Mouse (Mus musculus) liver, embryonic 14.5 days (tissue): ENCODE measurements at regions not wholly inside any gene's neighbourhood (a gene's known extent, or its start where the extent isn't known, plus 50 kb on each side); places are given as distances from the start of the nearest gene placed in this dataset.

Source experiments
- CTCF ChIP-seq: IDR thresholded peaks from 2 replicates; pipeline ENCODE4 v1.5.1; 2016; ENCODE audit warnings: antibody characterized with exemption, low read depth, control low read depth
- EP300 ChIP-seq: IDR thresholded peaks from 2 replicates; pipeline ENCODE4 v1.6.1; 2016; ENCODE audit warnings: antibody characterized with exemption, low read depth

GRCm38 (mm10) chr16:51118365-51118764 is 527.4 kb upstream of the Ccdc54 start:
- TF ChIP-seq CTCF, result no peak
- peak; percentile 76 for TF ChIP-seq EP300
